Mouse (Mus musculus) testis, postnatal 14 days (tissue): Measurements from ENCODE around the gene Lrrc25.

Experiments
- DNase-seq: peaks from one replicate; pipeline ENCODE4 v3.0.0; 2021; ENCODE audit warnings: low spot score

The Lrrc25 gene

GRCm38 (mm10) chr8:70616645-70617044 lies 690 bp downstream of the Lrrc25 start:
- no peak for DNase-seq

- no peak for DNase-seq
These were observed 2.0 kb downstream of the Lrrc25 start for GRCm38 (mm10) chr8:70617985-70618384.

- no peak for DNase-seq
These were observed 3.0 kb downstream of the Lrrc25 start for GRCm38 (mm10) chr8:70618888-70619334.

GRCm38 (mm10) chr8:70622220-70622619 lies 6.3 kb downstream of the Lrrc25 start:
- no peak for DNase-seq

GRCm38 (mm10) chr8:70625104-70625503 lies 9.1 kb downstream of the Lrrc25 start:
- DNase-seq, result no peak

- no peak for DNase-seq
These were observed 11.1 kb downstream of the Lrrc25 start for GRCm38 (mm10) chr8:70627041-70627440.

- no peak for DNase-seq
These were observed 13.1 kb downstream of the Lrrc25 start for GRCm38 (mm10) chr8:70628986-70629490.

GRCm38 (mm10) chr8:70629574-70630531 lies 13.9 kb downstream of the Lrrc25 start:
- DNase-seq, result peak; percentile 89

- peak; percentile 79 for DNase-seq
These were observed 14.8 kb downstream of the Lrrc25 start for GRCm38 (mm10) chr8:70630532-70631381.

GRCm38 (mm10) chr8:70631436-70631835 lies 15.5 kb downstream of the Lrrc25 start:
- DNase-seq, result no peak

- no peak for DNase-seq
These were observed 16.5 kb downstream of the Lrrc25 start, which contains the start of gene Gdf15 for GRCm38 (mm10) chr8:70632346-70632892. Gene Gdf15, minus strand, starts transcription at chr8:70632456.

GRCm38 (mm10) chr8:70634066-70634465 lies 18.1 kb downstream of the Lrrc25 start:
- DNase-seq, result no peak

GRCm38 (mm10) chr8:70635527-70635926 lies 19.6 kb downstream of the Lrrc25 start:
- no peak for DNase-seq

GRCm38 (mm10) chr8:70636838-70637237 lies 20.9 kb downstream of the Lrrc25 start:
- no peak for DNase-seq

GRCm38 (mm10) chr8:70638752-70639151 lies 22.8 kb downstream of the Lrrc25 start:
- no peak for DNase-seq

- DNase-seq, result no peak
These were observed 27.1 kb downstream of the Lrrc25 start for GRCm38 (mm10) chr8:70643019-70643418.

- DNase-seq, result no peak
These were observed 28.1 kb downstream of the Lrrc25 start for GRCm38 (mm10) chr8:70644065-70644464.

- DNase-seq, result no peak
These were observed 29.7 kb downstream of the Lrrc25 start for GRCm38 (mm10) chr8:70645501-70646224.

- DNase-seq, result no peak
These were observed 30.4 kb downstream of the Lrrc25 start for GRCm38 (mm10) chr8:70646369-70646768.

- DNase-seq, result no peak
These were observed 30.8 kb downstream of the Lrrc25 start for GRCm38 (mm10) chr8:70646775-70647174.
